In genomic region chr2:5314530-5315166, GRCm38 (mm10) we compare ENCODE assay signal across 10 mouse cellular contexts.
A peak's percentile ranks its signal among the peaks of the same experiment; 100 is the strongest.
DNase-seq lines count a peak whose midpoint lies in the region; ATAC-seq and TF ChIP-seq lines count a peak whose summit lies in the region.
"Had no signal": no experiment of that assay in that cellular context is flagged by ENCODE, and none has a peak within 500 bp of the region (broad histone marks: within the 10 kb centered on the region; RNA-seq: fewer than 3 reads in every experiment).

No protein-coding gene starts in this region.

- DNase-seq in Patski (ENCODE audit: low read depth, low spot score), result peak; percentile 47
- peak; percentile 49 for DNase-seq in embryonic facial prominence, embryonic 10.5 days (ENCODE audit: low spot score)
- peak; percentile 59 for DNase-seq in hindbrain, embryonic 14.5 days (ENCODE audit: low spot score)
- DNase-seq in neural tube, embryonic 10.5 days (ENCODE audit: extremely low spot score, low spot score), result peak; percentile 40
- DNase-seq in spleen, adult 18-20 months, result no peak
- no peak for DNase-seq in heart, adult 11 months

- no peaks in the 10 kb centered on the region for H3K9me3 ChIP-seq in embryonic facial prominence, embryonic 10.5 days
- no peaks in the 10 kb centered on the region for H3K9me3 ChIP-seq in hindbrain, embryonic 14.5 days (ENCODE audit: control insufficient read depth, low read length)
- H3K9me3 ChIP-seq: heart, embryonic 13.5 days; lung, embryonic 15.5 days had no signal

- WGBS in embryonic facial prominence, embryonic 10.5 days, result 25% methylated on average over 9 of the region's 9 CpGs
- 5% methylated on average over 9 of the region's 9 CpGs for WGBS in hindbrain, embryonic 14.5 days

- TF ChIP-seq CTCF in Patski (IDR thresholded peaks at IDR 0.05), result peak; percentile 41

- ATAC-seq in Patski, result peak; percentile 35
- ATAC-seq in hindbrain, embryonic 14.5 days (ENCODE audit: low FRiP score), result peak; percentile 83
- ATAC-seq in cerebellum, adult (ENCODE audit: insufficient number of reproducible peaks, low FRiP score, low TSS enrichment), result no peak

- H3K36me3 ChIP-seq in embryonic facial prominence, embryonic 10.5 days (replicated peaks), result no peaks in the 10 kb centered on the region
- H3K36me3 ChIP-seq in hindbrain, embryonic 14.5 days (replicated peaks; ENCODE audit: control insufficient read depth, insufficient read depth), result no peaks in the 10 kb centered on the region
- H3K36me3 ChIP-seq: heart, embryonic 13.5 days; lung, embryonic 15.5 days had no signal

- no peak overlapping the region for H3K4me2 ChIP-seq in hindbrain, embryonic 14.5 days (replicated peaks)
- H3K4me2 ChIP-seq: heart, embryonic 13.5 days; lung, embryonic 15.5 days had no signal

- no peak overlapping the region for H3K4me3 ChIP-seq in embryonic facial prominence, embryonic 10.5 days
- H3K4me3 ChIP-seq in hindbrain, embryonic 14.5 days (replicated peaks; ENCODE audit: low read length), result no peak overlapping the region
- H3K4me3 ChIP-seq: erythroblast, embryonic 14.5 days; heart, embryonic 13.5 days; lung, embryonic 15.5 days had no signal

- in situ Hi-C loops in Patski (cut with MboI; ENCODE audit: low pct_unique_long_range_greater_than_20kb), result no loop called here

- H3K27ac ChIP-seq in embryonic facial prominence, embryonic 10.5 days (replicated peaks), result no peak overlapping the region
- peak overlapping the region; percentile 68 for H3K27ac ChIP-seq in hindbrain, embryonic 14.5 days
- H3K27ac ChIP-seq: heart, embryonic 13.5 days; lung, embryonic 15.5 days had no signal

- peaks cover 11% of the 10 kb centered on the region for H3K4me1 ChIP-seq in embryonic facial prominence, embryonic 10.5 days
- peaks cover 16% of the 10 kb centered on the region for H3K4me1 ChIP-seq in hindbrain, embryonic 14.5 days (replicated peaks; ENCODE audit: control insufficient read depth, insufficient read depth, low read length)

- POLR2A ChIA-PET in Patski (lab: Charles Lee), result interaction anchor here (1.0 kb wide), 1 partner anchor 9 kb away, joined by 3 read pairs; no protein-coding TSS in a partner anchor

- CTCF ChIA-PET in Patski (lab: Charles Lee), result interaction anchor here (1.1 to 1.7 kb wide), 4 partner anchors 9 to 90 kb away, joined by 3 read pairs; no protein-coding TSS in a partner anchor

- H3K9ac ChIP-seq in hindbrain, embryonic 14.5 days, result no peak overlapping the region
- H3K9ac ChIP-seq: heart, embryonic 13.5 days; lung, embryonic 15.5 days had no signal

- no peaks in the 10 kb centered on the region for H3K27me3 ChIP-seq in Patski
- H3K27me3 ChIP-seq in embryonic facial prominence, embryonic 10.5 days (replicated peaks; ENCODE audit: low read depth, poor library complexity, severe bottlenecking), result peaks cover 26% of the 10 kb centered on the region
- H3K27me3 ChIP-seq in hindbrain, embryonic 14.5 days (ENCODE audit: control insufficient read depth, insufficient read depth, low read length), result no peaks in the 10 kb centered on the region
- H3K27me3 ChIP-seq: heart, embryonic 13.5 days; lung, embryonic 15.5 days had no signal

Comparison
In these comparisons a context has a peak if more than half of its experiments do, and no peak if none do; other contexts are left out.
1. DNase-seq: peak in Patski (single experiment), embryonic facial prominence, embryonic 10.5 days (single experiment), hindbrain, embryonic 14.5 days (single experiment) and neural tube, embryonic 10.5 days (single experiment); none in spleen, adult 18-20 months (0 of 2) and heart, adult 11 months (single experiment).